Mouse (Mus musculus) erythroid progenitor cell, adult 5-6 weeks (primary cell): Measurements from ENCODE around the gene Bak1. TPM values are rescaled to one million over a fixed set of nuclear protein-coding genes. Genes with fewer than 3 reads are reported as not detected.
"Not testable (repeated sequence)": the region's sequence is repeated elsewhere in the genome, so short reads cannot be mapped to it uniquely, and the experiment has no call there.

Experiments
- ATAC-seq: replicated peaks from 2 replicates; pipeline ENCODE4 v1.8.0; 2016; ENCODE audit warnings: moderate number of reproducible peaks, mild to moderate bottlenecking, moderate TSS enrichment, inconsistent platforms; ENCODE audit not compliant: poor library complexity, low FRiP score, severe bottlenecking
- total RNA-seq, 2 experiments: library from RNA; stranded (forward) in 1 of 2; stranded (reverse) in 1 of 2; fragments of 150-400 nt in 1 of 2; fragments of 186-747, 209-891 nt in 1 of 2; gene quantifications; 2 replicates each; pipeline versions ENCODE4 v1.2.3 to v1.2.4; 2015 to 2017; ENCODE audit warnings: low replicate concordance in 2 of 2

Gene Bak1
- total RNA-seq, 2 experiments from 2014 or later: 12.5 to 32.7 TPM

DNA sequence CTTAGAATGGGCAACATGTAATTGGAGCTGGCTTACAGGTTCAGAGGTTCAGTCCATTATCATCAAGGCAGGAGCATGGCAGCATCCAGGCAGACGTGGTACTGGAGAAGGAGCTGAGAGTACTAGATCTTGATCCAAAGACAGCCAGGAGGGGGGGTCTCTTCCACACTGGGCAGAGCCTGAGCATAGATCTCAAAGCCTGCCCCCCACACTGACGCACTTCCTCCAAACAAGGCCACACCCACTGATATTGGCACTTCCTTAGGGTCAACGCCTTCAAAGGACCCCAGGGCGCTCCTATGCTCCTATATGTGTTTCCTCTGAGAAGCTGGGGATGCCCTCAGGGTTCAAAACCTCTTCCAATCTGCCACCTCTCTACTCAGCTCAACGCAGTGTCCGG, 33.8 kb downstream of the Bak1 start:
- no peak for ATAC-seq

DNA sequence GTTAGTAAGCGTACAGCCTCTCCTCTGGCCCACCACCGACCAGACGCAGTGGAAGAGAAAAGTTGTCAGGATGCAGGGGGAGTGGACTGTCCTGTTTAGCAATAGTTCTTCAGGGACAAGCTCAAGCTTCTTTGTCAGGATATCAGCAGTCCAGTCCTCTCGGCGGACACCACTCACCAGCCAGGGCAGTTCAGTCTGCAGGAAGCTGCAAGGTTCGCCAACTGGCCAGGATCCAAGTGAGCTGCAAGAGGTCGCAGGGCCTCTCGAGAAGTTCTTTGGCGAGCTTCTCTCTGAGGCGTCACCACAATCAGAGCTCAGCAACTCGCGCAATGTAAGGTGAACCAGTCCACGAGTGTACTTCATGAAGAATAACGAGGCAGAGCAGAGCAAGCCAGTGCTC, 34.4 kb downstream of the Bak1 start:
- ATAC-seq: no peak

DNA sequence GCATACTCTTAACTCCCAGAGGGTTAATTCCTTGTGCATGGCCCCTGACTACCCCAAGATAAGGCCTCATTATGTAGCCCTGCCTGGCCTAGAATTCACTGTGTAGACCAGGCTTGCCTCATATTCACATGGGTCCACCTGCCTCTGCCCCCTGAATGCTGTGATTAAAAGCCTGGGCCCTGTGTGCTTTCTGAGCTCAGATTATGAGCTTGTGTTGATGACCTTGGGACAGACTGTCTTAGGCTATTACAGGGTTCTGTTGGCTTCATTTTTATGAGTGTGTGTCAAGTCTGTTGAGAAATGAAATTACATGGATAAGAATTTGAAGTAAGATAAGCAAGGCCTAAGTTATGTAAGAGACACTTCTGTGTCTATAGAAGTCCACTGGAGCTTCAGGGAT, 38.3 kb downstream of the Bak1 start:
- no peak for ATAC-seq

DNA sequence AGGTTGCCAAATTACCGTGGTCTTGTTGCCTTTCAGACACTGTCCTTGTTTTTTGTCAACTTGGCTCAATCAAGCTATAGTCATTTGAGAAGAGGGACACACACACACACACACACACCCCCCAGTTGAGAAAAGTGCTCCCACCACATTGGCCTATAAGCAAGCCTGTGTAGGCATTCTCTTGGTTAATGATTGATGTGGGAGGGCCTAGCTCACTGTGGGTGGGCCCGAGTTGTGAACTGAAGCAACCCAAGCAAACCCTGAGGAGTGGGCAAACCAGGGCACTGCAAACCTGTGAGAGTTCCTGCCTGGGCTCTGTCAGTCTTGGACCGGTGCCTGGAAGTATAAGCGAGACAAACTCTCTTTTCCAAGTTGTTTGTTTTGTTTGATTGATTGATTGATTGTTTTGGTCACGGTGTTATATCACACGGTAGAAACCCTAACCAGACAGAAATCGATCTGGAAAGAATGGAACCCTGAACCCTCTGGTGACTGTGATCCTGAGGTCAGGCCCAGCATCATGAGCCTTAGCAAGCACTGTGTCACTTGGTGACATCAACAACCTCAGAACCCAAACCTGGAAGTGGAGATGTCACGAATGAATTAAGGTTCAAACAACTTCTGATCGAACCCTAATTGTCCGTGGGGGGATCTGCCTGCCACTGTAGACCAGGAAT, 43.2 kb downstream of the Bak1 start:
- ATAC-seq: no peak

DNA sequence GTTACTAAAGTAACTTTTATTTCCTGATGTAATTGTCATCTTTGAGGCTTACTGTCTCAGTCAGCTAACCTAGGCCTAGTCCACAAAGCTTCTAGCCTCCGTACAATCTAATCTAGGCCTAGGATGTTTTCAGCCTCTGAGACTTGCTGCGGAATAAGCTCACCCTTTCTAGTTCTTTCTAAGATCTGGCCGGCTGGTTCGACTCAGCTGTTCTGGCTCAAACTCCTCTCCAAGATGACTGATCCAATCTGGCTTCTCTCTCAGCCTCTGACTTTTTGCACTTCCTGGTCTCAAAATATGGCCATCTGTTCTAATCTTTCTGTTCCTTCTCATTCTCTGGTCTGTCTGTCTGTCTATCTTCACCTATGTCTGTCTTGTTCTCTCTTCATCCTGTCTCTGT, 45.4 kb downstream of the Bak1 start:
- ATAC-seq: no peak

DNA sequence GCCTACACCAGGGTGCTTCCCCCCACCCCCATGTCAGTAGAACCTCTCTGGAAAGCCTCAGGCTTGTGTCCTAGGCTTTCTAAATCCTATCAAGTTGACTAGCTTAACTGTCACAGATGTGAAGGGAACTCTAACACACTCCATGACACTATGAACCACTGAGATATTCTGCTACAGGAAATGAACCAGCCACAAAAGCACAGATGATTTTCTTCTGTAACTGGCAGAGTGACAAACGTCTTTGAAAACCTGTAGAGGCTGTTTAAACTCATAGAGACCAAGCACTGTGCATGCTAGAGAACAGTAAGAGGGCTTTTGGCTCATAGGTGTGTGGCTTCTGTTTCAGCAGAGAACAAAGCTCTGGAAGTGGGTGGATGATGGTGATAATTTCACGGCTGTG, 47.8 kb downstream of the Bak1 start:
- no peak for ATAC-seq

DNA sequence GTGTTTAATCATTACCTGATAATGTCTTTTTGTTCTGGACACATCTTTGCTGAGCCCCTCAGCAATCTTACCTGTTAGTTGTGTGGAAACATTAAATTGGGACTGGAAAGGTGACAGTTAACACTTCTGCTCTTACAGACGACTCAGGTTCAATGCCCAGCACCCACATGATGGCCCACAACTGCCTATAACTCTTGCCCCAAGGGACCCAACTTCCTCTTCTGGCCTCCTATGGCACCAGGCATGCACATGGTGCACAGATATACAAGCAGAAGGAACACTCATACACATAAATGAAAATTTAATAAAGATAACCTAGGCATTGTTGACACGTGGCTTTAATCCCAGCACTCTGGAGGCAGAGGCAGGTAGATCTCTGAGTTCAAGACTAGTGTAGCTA, 49.4 kb downstream of the Bak1 start:
- ATAC-seq: no peak

DNA sequence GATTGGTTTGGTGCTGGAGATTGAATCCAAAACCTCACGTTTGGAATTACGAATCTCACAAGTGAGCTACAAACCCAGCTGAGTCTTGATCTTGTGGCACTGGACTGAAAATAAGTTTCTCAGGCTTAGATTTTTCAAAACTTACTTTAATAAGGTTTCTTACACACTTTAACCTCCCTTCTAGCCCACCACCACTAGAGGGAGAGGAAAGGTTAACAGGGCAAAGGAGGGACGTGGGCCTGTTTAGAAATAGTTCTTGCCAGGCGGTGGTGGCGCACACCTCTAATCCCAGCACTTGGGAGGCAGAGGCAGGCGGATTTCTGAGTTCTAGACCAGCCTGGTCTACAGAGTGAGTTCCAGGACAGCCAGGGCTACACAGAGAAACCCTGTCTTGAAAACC, 51.5 kb downstream of the Bak1 start:
- not testable (repeated sequence) for ATAC-seq

DNA sequence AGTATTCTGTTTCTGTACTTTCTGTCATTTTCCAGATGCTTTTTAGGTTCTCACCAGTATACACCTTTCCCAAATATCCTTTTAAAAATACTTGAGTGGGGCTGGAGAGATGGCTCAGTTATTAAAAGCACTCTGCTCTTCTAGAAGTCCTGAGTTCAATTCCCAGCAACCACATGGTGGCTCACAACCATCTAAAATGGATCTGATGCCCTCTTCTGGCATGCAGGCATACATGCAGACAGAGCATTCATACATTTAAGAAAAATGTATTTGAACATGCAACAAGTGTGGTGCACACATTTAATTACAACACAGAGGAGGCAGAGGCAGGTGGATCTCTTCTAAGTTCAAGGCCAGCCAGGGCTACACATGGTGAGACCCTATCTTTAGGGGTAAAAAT, 53.4 kb downstream of the Bak1 start:
- ATAC-seq: no peak

DNA sequence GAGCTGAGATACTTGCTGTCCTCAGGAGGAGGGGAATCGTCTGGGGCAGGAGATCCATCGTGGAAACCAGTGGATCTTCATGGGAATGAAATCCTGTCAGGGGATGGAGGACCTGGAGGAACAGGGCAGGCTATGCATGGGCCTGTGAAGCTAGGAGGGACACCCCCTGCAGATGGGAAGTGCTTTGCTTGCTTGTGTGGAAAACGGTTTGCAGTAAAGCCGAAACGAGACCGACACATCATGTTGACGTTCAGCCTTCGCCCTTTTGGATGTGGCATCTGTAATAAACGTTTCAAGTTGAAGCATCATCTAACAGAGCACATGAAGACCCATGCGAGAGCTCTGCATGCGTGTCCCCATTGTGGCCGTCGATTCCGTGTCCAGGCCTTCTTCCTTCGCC, 54.3 kb downstream of the Bak1 start:
- ATAC-seq: no peak

DNA sequence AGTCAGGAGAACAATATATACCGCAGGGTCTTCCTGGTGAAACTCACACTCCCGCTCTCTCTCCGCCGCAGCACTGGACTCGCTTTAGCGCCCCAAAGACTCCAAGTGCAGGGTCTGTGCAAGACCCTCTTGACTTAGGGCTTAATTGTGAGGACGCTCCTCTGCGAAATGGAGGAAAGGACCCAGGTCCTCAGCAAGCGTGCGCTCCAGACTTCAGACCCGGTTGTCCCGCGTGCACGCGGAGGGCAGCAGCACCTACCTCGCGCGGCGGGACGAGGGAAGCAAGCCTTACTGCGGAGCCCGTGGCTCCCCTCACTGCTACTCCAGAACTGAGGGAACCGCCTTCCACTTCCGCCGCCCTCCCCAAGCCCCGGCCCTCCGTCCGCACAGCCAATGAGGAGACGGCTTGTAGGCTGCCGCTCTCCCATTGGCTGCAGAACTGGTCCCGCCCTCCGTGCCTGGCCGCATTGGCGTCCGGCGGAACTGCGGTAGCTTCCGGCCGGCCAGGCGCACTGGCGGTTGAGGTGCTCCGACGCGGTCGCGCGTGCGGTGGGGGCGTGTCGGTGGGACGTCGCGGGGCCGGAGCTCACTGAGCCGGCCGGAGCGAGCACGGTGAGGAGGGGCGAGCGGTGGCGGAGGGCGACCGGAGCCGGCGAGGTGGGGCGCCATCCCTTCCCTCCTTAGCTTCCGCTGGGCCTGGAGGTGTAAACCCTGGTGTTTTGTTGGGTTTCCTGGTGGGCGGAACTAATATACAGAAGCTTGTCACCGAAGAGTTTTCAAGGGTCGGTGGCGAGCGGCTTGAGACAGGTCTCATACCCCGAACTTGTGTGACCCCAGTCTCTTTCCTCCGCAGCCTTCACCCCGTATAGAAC, 55.9 kb downstream of the Bak1 start, which contains the start of gene Zbtb9:
Zbtb9 (plus strand) TSS at position 465 of the 872 bp plus-strand sequence.
- ATAC-seq: peak; percentile 99

DNA sequence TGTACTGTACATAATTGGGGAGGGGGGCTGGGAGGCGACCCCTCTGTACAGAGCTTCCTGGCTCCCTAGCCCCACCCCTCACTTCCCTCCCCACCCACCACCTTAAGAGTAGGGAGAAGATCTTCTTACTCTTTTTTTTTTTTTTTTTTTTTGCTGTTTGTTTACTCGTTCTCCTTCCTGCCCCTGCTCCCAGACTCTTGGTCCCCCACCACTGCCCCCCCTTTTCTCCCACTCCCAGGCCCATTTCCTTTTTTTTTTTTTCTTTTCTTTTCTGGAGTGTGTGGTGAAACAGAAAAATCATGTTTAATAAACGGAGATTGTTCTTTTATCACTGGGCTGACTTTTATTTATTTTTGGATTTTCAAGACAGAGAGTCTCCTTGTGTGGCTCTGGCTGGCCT, 56.7 kb downstream of the Bak1 start:
- no peak for ATAC-seq

DNA sequence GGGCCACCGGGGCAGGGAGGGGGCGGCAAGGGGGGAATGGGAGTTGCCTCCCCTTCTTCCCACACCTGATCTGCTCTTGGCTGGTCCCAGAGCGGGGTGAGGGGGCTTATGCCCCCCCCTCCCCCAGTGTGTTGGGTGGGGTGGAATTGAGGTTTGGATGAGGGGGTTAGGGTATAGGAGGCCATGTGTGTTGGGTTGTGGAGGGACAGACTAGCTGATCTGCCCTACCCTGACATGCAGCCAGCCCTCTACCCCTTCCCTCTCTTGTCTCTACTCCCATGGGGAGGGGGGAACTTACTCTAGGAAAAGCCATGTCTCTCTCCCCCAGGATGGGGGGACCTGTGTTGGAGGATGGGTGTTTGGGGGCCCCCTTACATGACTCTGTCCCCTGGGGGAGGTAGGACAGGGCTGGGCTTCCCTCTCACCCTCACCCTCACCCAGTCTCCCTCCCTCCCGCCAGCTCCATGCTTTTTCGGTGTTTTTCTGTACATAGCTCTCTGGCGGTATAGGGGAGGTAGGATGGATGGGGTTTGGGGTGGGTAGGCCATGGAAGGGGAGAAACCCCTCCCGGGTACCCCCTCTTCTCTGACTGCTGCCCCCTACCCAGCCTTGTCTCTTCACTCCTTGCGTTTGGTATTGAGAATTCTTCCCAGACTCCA, 57.4 kb downstream of the Bak1 start:
- ATAC-seq: no peak

DNA sequence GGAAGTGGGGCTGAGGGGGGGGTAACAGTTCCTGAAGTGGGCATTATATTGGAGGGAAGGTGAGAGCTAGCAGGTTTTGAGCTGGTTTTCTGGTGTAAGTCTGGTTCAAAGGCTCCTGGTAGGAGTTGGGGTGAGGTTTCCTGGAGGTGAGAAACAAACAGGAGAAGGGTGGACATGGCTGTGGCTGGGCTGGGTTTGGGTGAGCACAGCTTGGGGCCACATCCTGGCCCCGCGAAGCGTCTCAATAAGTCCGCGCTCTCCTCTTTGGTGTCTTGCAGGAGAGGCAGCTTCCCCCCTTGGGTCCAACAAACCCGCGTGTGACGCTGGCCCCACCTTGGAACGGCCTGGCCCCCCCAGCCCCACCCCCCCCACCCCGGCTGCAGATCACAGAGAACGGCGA, 58.6 kb downstream of the Bak1 start:
- no peak for ATAC-seq

Other genes starting within 250 kb of the Bak1 start
- 18.0 and 18.9 TPM in 2 replicates for gene Bnip1, start 247.9 kb downstream of the Bak1 start, total RNA-seq (2015; ENCODE audit: low replicate concordance)
- 13.9 and 16.8 TPM in 2 replicates for gene Bnip1, start 247.9 kb downstream of the Bak1 start, total RNA-seq (2017; ENCODE audit: low replicate concordance)
- gene Nkx2-5, start 184.0 kb downstream of the Bak1 start, total RNA-seq (2015; ENCODE audit: low replicate concordance): not detected in 2 replicates
- not detected in 2 replicates for gene Nkx2-5, start 184.0 kb downstream of the Bak1 start, total RNA-seq (2017; ENCODE audit: low replicate concordance)
- 34.8 and 41.4 TPM in 2 replicates for gene Kifc5b, start 111.9 kb downstream of the Bak1 start, total RNA-seq (2015; ENCODE audit: low replicate concordance)
- gene Kifc5b, start 111.9 kb downstream of the Bak1 start, total RNA-seq (2017; ENCODE audit: low replicate concordance): 197 and 257 TPM in 2 replicates
- 23.1 and 29.6 TPM in 2 replicates for gene Phf1, start 96.0 kb downstream of the Bak1 start, total RNA-seq (2015; ENCODE audit: low replicate concordance)
- 19.4 and 34.5 TPM in 2 replicates for gene Phf1, start 96.0 kb downstream of the Bak1 start, total RNA-seq (2017; ENCODE audit: low replicate concordance)
- 54.9 and 88.3 TPM in 2 replicates for gene Cuta, start 89.4 kb downstream of the Bak1 start, total RNA-seq (2015; ENCODE audit: low replicate concordance)
- 8.2 and 9.3 TPM in 2 replicates for gene Cuta, start 89.4 kb downstream of the Bak1 start, total RNA-seq (2017; ENCODE audit: low replicate concordance)
- 3.8 and 4.3 TPM in 2 replicates for gene Syngap1, start 87.8 kb downstream of the Bak1 start, total RNA-seq (2015; ENCODE audit: low replicate concordance)
- gene Syngap1, start 87.8 kb downstream of the Bak1 start, total RNA-seq (2017; ENCODE audit: low replicate concordance): 11.7 and 14.4 TPM in 2 replicates
- 1.4 TPM in 1 of 2 replicates, not detected in the other for gene Zbtb9, start 55.8 kb downstream of the Bak1 start, total RNA-seq (2015; ENCODE audit: low replicate concordance)
- gene Zbtb9, start 55.8 kb downstream of the Bak1 start, total RNA-seq (2017; ENCODE audit: low replicate concordance): 7.1 and 8.1 TPM in 2 replicates
- 1.3 and 9.0 TPM in 2 replicates for gene Itpr3, start 28.3 kb upstream of the Bak1 start, total RNA-seq (2015; ENCODE audit: low replicate concordance)
- gene Itpr3, start 28.3 kb upstream of the Bak1 start, total RNA-seq (2017; ENCODE audit: low replicate concordance): 0.98 and 2.2 TPM in 2 replicates
- gene Uqcc2, start 104.9 kb upstream of the Bak1 start, total RNA-seq (2015; ENCODE audit: low replicate concordance): 9.6 and 33.9 TPM in 2 replicates
- 4.2 and 39.0 TPM in 2 replicates for gene Uqcc2, start 104.9 kb upstream of the Bak1 start, total RNA-seq (2017; ENCODE audit: low replicate concordance)
- not detected in 2 replicates for gene Ip6k3, start 138.8 kb upstream of the Bak1 start, total RNA-seq (2015; ENCODE audit: low replicate concordance)
- not detected in 2 replicates for gene Ip6k3, start 138.8 kb upstream of the Bak1 start, total RNA-seq (2017; ENCODE audit: low replicate concordance)
- gene Lemd2, start 175.5 kb upstream of the Bak1 start, total RNA-seq (2015; ENCODE audit: low replicate concordance): 14.1 and 49.5 TPM in 2 replicates
- 17.6 and 31.8 TPM in 2 replicates for gene Lemd2, start 175.5 kb upstream of the Bak1 start, total RNA-seq (2017; ENCODE audit: low replicate concordance)